Mouse (Mus musculus) forebrain, embryonic 11.5 days (tissue): ENCODE measurements at regions not wholly inside any gene's neighbourhood (a gene's known extent, or its start where the extent isn't known, plus 50 kb on each side); places are given as distances from the start of the nearest gene placed in this dataset.
A peak's percentile ranks its signal among the peaks of the same experiment; 100 is the strongest.

Experiments used
- ATAC-seq: fragments of 200-750 bp; cut with Nextera tagmentation; replicated peaks from 2 replicates; pipeline ENCODE4 v1.8.0; 2017; ENCODE audit warnings: moderate TSS enrichment; ENCODE audit not compliant: low FRiP score
- DNase-seq: peaks from one replicate; pipeline ENCODE4 v3.0.0-alpha.2; 2017; ENCODE audit warnings: low spot score
- H3K27ac ChIP-seq: fragments of 300-500 bp; sonication (generic); 2 replicates; pipeline ENCODE4 v1.5.1; 2014; ENCODE audit warnings: low read depth, low read length
- H3K27me3 ChIP-seq: fragments of 300-500 bp; sonication (generic); 2 replicates; pipeline ENCODE4 v1.6.1; 2014; ENCODE audit warnings: mild to moderate bottlenecking, low read length, mixed read lengths; ENCODE audit not compliant: control insufficient read depth, insufficient read depth
- H3K36me3 ChIP-seq: fragments of 300-500 bp; sonication (generic); 2 replicates; pipeline ENCODE4 v1.6.1; 2014; ENCODE audit warnings: mild to moderate bottlenecking, low read length, moderate library complexity, mixed read lengths; ENCODE audit not compliant: control insufficient read depth, insufficient read depth
- H3K4me1 ChIP-seq: fragments of 300-500 bp; sonication (generic); replicated peaks from 2 replicates; pipeline ENCODE4 v1.6.1; 2014; ENCODE audit warnings: low read length, mixed read lengths; ENCODE audit not compliant: control insufficient read depth, insufficient read depth
- H3K4me2 ChIP-seq: fragments of 300-500 bp; sonication (generic); 2 replicates; pipeline ENCODE4 v1.6.1; 2014; ENCODE audit warnings: low read depth, mild to moderate bottlenecking, low read length, moderate library complexity, mixed read lengths; ENCODE audit not compliant: severe bottlenecking
- H3K4me3 ChIP-seq: fragments of 300-500 bp; sonication (generic); 2 replicates; pipeline ENCODE4 v1.5.1; 2014; ENCODE audit warnings: low read depth, low read length
- H3K9ac ChIP-seq: fragments of 300-500 bp; sonication (generic); 2 replicates; pipeline ENCODE4 v1.6.1; 2014; ENCODE audit warnings: low read length
- H3K9me3 ChIP-seq: fragments of 300-500 bp; sonication (generic); 2 replicates; pipeline ENCODE4 v1.6.1; 2016; ENCODE audit warnings: low read length, mixed read lengths; ENCODE audit not compliant: control insufficient read depth
- WGBS: fragments of 180-500 bp; shearing (Covaris S2); extraction: QIAGEN DNeasy Blood & Tissue Kit; methylation state at CpG from one replicate; pipeline ENCODE4 v1.1.7; 2014; 5-methylcytosine and 5-hydroxymethylcytosine counted together

DNA sequence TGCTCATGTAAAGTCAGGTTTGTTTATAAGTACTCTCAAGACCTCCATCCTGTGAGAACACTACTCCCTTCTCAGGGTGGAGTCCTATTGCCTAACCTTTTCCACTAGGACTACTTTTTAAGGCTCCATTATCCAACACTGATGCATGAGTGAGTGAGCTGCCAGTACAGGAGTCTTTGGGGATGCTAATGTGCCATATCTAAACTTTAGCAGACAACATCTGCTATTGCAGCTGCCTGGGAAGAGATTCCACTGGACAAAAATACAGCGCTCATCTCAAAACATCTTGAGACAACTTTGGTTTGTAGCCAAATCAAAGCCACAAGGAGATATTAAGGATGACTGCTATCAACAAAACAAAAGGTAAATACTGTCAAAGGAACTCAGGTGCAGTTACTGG, 52.3 kb upstream of the Gm10985 start:
- Histone ChIP-seq H3K36me3 (no peaks in the 10 kb centered on the region), H3K4me3 (no peak overlapping the region), H3K9ac (no peak overlapping the region), H3K4me1 (no peaks in the 10 kb centered on the region), H3K9me3 (no peaks in the 10 kb centered on the region), H3K4me2 (no peak overlapping the region), H3K27me3 (no peaks in the 10 kb centered on the region), H3K27ac (no peak overlapping the region)
- ATAC-seq (no peak), DNase-seq (no peak)
- WGBS, result 98% methylated on average over 1 of the region's 1 CpGs

DNA sequence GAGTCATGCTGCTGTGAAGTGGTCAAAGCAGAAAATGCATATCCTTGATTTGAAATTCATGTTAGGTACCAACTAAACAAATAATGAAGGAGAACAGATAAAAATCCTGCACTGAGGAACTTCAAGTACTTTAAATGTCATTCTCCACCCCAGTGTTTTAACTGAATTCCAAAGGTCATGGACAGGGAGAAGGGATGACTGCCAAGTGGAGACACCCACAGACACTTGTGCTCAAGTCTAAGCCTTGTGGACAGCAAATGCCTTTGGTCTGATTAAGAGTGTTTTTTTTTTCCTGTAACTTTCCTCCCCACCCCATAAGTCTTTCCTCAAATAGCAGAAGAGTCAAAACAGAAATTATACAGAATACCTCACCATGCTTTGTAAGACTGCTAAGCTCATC, 55.2 kb upstream of the Gm10985 start:
- Histone ChIP-seq H3K27ac (no peak overlapping the region), H3K9me3 (no peaks in the 10 kb centered on the region), H3K36me3 (no peaks in the 10 kb centered on the region), H3K27me3 (no peaks in the 10 kb centered on the region), H3K4me1 (no peaks in the 10 kb centered on the region), H3K4me3 (no peak overlapping the region), H3K9ac (no peak overlapping the region), H3K4me2 (no peak overlapping the region)
- ATAC-seq (no peak), DNase-seq (no peak)

DNA sequence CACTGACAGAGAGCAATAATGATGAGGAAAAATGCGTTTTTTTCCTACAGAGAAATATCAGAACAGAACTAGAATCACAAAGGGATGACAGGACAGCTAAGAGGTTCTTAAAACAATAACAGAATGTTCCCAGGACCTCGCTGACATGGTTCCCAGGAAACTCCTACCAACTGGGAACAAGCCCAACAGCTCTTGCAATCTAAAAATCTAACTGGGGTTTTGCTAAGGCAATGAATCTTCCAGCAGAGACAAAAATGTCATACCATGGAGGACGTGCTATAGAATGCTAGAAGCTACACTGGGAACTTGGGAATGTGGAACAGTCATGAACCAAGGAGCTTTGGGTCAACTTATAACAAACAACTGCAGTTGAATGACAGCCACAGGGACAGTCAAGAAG, 59.7 kb upstream of the Gm10985 start:
- H3K36me3 ChIP-seq, result no peaks in the 10 kb centered on the region

DNA sequence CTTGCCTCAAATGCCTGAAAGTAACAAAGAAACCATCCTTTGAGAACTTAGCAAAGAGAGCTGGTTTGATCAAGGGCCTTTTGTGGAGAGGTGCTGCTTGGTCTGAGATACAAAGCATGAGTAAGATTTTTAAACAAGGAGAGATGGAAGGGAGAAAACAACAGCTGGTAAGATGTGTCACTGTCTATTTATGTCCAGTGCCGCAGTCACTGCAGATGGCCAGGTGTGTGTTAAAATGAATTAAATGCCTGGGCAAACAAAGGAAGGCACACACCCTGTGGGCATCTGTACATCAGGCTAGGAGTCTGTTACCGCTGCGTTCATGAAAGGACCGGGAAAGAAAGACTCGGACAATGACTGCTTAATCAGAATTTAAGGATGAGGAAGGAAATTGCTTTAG, 68.2 kb upstream of the Gm10985 start:
- DNase-seq, result no peak

More for the DNA sequence above, 59.7 kb upstream of the Gm10985 start:
- 71% methylated on average over 3 of the region's 3 CpGs for WGBS
- no peak overlapping the region for H3K9ac ChIP-seq
- H3K4me1 ChIP-seq, result no peaks in the 10 kb centered on the region
- no peak overlapping the region for H3K27ac ChIP-seq
- H3K4me2 ChIP-seq, result no peak overlapping the region
- H3K27me3 ChIP-seq, result no peaks in the 10 kb centered on the region
- no peak for DNase-seq
- no peaks in the 10 kb centered on the region for H3K9me3 ChIP-seq
- no peak overlapping the region for H3K4me3 ChIP-seq
- ATAC-seq, result no peak

DNA sequence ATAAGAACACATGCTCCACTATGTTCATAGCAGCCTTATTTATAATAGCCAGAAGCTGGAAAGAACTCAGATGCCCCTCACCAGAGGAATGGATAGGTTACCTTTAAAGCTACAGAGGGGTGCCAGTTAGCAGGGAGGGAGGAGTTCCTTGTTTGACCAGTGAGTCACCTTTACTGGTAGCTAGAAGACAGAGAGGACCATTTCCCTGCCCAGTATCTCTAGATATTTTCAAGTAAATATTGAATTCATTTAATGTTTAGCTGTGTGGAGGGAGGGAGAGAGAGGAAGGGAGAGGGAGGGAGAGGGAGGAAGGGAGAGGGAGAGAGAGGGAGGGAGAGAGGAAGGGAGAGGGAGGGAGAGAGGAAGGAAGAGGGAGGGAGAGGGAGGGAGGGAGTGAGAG, 77.3 kb upstream of the Gm10985 start:
- no peaks in the 10 kb centered on the region for H3K27me3 ChIP-seq
- no peaks in the 10 kb centered on the region for H3K4me1 ChIP-seq
- no peaks in the 10 kb centered on the region for H3K9me3 ChIP-seq
- no peak for ATAC-seq
- no peak overlapping the region for H3K4me2 ChIP-seq
- no peak for DNase-seq
- H3K4me3 ChIP-seq, result no peak overlapping the region
- H3K27ac ChIP-seq, result no peak overlapping the region
- H3K9ac ChIP-seq, result no peak overlapping the region
- no peaks in the 10 kb centered on the region for H3K36me3 ChIP-seq

More for the DNA sequence above, 68.2 kb upstream of the Gm10985 start:
- Histone ChIP-seq H3K4me3 (no peak overlapping the region), H3K27ac (no peak overlapping the region), H3K9ac (no peak overlapping the region), H3K4me1 (no peaks in the 10 kb centered on the region), H3K4me2 (no peak overlapping the region), H3K27me3 (no peaks in the 10 kb centered on the region), H3K9me3 (no peaks in the 10 kb centered on the region), H3K36me3 (no peaks in the 10 kb centered on the region)
- no peak for ATAC-seq
- WGBS, result 59% methylated on average over 5 of the region's 5 CpGs

DNA sequence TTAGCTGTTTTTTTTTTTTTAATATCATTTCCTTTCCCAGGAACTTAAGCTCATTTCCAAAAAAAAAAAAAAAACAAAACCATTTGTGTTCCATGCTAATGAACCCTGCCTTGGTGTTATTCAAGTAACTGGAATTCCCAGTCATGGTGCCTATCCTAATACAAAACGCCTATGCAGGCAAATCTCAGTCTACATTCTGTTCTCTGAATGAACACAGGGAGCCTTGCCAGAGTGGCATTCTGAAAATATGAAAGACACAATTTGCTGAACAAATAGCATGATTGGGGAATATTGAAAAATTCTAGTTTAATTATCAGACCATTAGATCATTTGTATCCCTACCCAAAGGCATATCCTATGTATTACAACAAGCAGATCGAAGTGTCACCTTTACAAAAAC, 80.9 kb upstream of the Gm10985 start:
- no peak for DNase-seq
- H3K4me1 ChIP-seq, result 0 out of 2 replicates have a peak, but pooled peaks cover 1% of the 10 kb centered on the region
- no peak overlapping the region for H3K9ac ChIP-seq
- H3K4me2 ChIP-seq, result no peak overlapping the region
- H3K36me3 ChIP-seq, result no peaks in the 10 kb centered on the region
- no peak overlapping the region for H3K27ac ChIP-seq
- H3K4me3 ChIP-seq, result no peak overlapping the region
- no peaks in the 10 kb centered on the region for H3K27me3 ChIP-seq
- ATAC-seq, result no peak
- WGBS, result 85% methylated on average over 2 of the region's 2 CpGs
- no peaks in the 10 kb centered on the region for H3K9me3 ChIP-seq

DNA sequence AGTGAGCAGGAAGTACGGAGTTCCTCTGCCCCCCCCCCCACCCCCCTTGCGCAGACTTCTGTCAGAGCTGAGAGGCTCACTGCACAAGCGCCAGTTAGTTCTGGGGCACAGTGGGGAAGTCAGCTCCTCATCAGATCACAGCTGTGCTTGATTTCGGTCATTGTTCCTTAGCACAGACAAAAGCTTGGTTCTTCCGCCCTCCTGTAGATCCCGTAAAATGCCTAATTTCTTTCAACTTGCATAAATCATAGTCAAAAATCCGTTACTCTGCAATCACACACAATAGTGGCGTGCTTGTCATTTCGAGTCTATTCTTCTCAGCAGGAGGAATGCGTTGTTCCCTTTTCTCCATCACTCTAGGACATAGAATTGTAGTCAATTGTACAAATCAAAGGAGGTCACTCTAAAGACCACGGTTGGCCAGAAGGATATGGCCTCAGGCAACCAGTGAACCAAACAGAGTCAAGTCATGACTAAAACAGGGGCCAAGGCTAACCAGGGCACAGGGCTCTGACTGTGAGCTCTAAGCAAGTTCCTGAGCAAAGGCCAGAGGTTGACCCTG, 83.3 kb upstream of the Gm10985 start:
- Histone ChIP-seq H3K4me1 (0 out of 2 replicates have a peak, but pooled peaks cover 1% of the 10 kb centered on the region), H3K36me3 (no peaks in the 10 kb centered on the region), H3K9me3 (no peaks in the 10 kb centered on the region), H3K9ac (no peak overlapping the region), H3K4me2 (no peak overlapping the region), H3K4me3 (no peak overlapping the region), H3K27ac (no peak overlapping the region), H3K27me3 (no peaks in the 10 kb centered on the region)
- ATAC-seq, result peak; percentile 63; the same call in 1 of the 2 replicates
- DNase-seq, result peak; percentile 52
- 34% methylated on average over 11 of the region's 11 CpGs for WGBS

DNA sequence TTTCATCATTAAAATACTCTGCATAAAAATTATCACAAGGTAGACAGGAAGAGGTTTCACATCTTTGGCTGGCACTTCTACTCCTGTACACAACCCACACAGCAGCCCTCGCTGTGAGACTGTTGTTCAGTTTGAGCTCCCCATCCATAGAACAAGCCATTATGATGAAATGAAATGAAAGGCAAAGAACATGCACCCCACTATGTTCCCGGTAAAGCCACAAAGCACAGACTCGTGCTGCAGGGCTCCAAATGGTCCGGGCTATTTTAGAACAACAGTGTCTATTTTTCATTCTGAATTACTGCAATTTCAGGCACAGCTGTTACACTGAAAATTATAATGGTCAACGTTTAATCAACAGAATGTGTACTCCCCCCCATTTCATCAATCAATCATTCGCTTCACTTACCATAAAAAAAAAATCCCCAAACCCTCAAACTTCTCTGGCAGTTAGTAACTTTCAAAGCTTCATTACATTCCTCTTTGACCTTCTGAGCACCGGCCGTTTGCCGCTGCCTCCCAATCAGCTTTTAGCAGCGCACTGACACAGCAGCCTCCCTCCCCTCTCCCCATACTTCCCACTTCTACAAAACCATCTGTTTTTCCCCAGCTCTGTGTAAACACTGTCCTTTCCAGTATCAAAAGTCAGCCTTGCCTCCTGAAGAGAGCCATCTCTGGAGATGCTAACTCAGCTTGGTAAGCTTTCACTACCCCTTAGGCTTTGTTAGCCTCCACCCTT, 88.6 kb upstream of the Gm10985 start:
- 48% methylated on average over 10 of the region's 10 CpGs for WGBS
- ATAC-seq, result no peak
- Histone ChIP-seq H3K27me3 (no peaks in the 10 kb centered on the region), H3K9ac (no peak overlapping the region), H3K4me3 (no peak overlapping the region), H3K4me1 (0 out of 2 replicates have a peak, but pooled peaks cover 2% of the 10 kb centered on the region), H3K36me3 (no peaks in the 10 kb centered on the region), H3K27ac (no peak overlapping the region), H3K4me2 (no peak overlapping the region), H3K9me3 (no peaks in the 10 kb centered on the region)
- no peak for DNase-seq

DNA sequence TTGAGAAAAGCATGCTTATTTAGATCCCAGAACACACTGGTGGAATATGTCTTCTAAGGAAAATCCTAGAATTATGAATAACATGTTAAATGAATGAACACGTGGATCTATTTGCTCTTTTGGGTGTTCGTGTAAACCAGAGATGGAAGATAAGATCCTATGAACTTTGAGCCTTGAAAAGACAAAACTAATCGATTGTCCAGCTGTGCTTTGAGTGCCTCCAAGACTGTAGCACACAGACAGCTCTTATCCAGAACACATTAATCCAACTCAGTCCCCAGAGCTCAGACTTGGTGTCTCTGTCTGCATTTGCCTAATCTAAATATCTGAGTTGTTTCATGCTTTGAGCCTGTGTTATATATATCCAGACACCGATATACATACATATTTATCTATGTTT, 80.0 kb upstream of the Frem2 start:
- Histone ChIP-seq H3K4me1 (no peaks in the 10 kb centered on the region), H3K9ac (no peak overlapping the region), H3K4me3 (no peak overlapping the region), H3K27me3 (no peaks in the 10 kb centered on the region), H3K4me2 (no peak overlapping the region), H3K36me3 (no peaks in the 10 kb centered on the region), H3K9me3 (no peaks in the 10 kb centered on the region), H3K27ac (no peak overlapping the region)
- no peak for ATAC-seq
- DNase-seq, result no peak
- WGBS, result 95% methylated on average over 4 of the region's 4 CpGs
